Mouse (Mus musculus) E14TG2a.4 (cell line): ENCODE measurements around the gene Dok1.

Source experiments
- H3K27me3 ChIP-seq: 2 replicates; pipeline ENCODE4 v1.6.1; 2014; ENCODE audit warnings: low read length, control low read depth; ENCODE audit not compliant: insufficient read depth
- H3K36me3 ChIP-seq: 2 replicates; pipeline ENCODE4 v1.6.1; 2014; ENCODE audit warnings: low read length, control low read depth; ENCODE audit not compliant: insufficient read depth
- H3K4me1 ChIP-seq: replicated peaks from 2 replicates; pipeline ENCODE4 v1.6.1; 2014; ENCODE audit warnings: low read depth, low read length, control low read depth
- H3K4me3 ChIP-seq: replicated peaks from 2 replicates; pipeline ENCODE4 v1.5.1; 2014; ENCODE audit warnings: mild to moderate bottlenecking, low read length
- H3K9me3 ChIP-seq: 2 replicates; pipeline ENCODE4 v1.6.1; 2014; ENCODE audit warnings: low read length, control low read depth
- CTCF ChIP-seq: conservative IDR thresholded peaks from 2 replicates; pipeline ENCODE4 v1.5.1; 2014; ENCODE audit warnings: low read length
- NANOG ChIP-seq: IDR thresholded peaks from 2 replicates; pipeline ENCODE4 v1.6.1; 2014; ENCODE audit warnings: borderline replicate concordance, low read length, mixed read lengths
- POU5F1 ChIP-seq: IDR thresholded peaks from 2 replicates; pipeline ENCODE4 v1.6.1; 2014; ENCODE audit warnings: low read length, borderline replicate concordance

Gene Dok1

GRCm38 (mm10) chr6:83054074-83054851 is 21.0 kb upstream of the Dok1 start, which contains the start of gene Aup1:
Gene Aup1, plus strand, starts transcription at chr6:83054521.
- H3K9me3 ChIP-seq = no peaks in the 10 kb centered on the region
- peak within 1 kb of the TSS; percentile 99 for H3K4me3 ChIP-seq
- TF ChIP-seq POU5F1 = no peak

GRCm38 (mm10) chr6:83053136-83053960 is 20.1 kb upstream of the Dok1 start:
- peaks cover 45% of the 10 kb centered on the region for H3K36me3 ChIP-seq
- H3K4me1 ChIP-seq = peaks cover 61% of the 10 kb centered on the region
- H3K9me3 ChIP-seq = no peaks in the 10 kb centered on the region
- H3K4me3 ChIP-seq = peak overlapping the region; percentile 99
- H3K27me3 ChIP-seq = peaks cover 10% of the 10 kb centered on the region
- no peak for TF ChIP-seq POU5F1
- no peak for TF ChIP-seq CTCF
- no peak for TF ChIP-seq NANOG

More at GRCm38 (mm10) chr6:83054074-83054851, 21.0 kb upstream of the Dok1 start, which contains the start of gene Aup1:
- H3K27me3 ChIP-seq = peaks cover 1% of the 10 kb centered on the region; the same call in 1 of the 2 replicates
- peaks cover 61% of the 10 kb centered on the region for H3K4me1 ChIP-seq
- H3K36me3 ChIP-seq = peaks cover 45% of the 10 kb centered on the region

- Histone ChIP-seq H3K9me3 (peaks cover 4% of the 10 kb centered on the region; the same call in 1 of the 2 replicates), H3K27me3 (peaks cover 34% of the 10 kb centered on the region), H3K4me3 (peak overlapping the region; percentile 43), H3K4me1 (peaks cover 36% of the 10 kb centered on the region), H3K36me3 (peaks cover 23% of the 10 kb centered on the region)
- TF ChIP-seq NANOG = no peak
- TF ChIP-seq POU5F1 = no peak
- TF ChIP-seq CTCF = no peak
Observed at GRCm38 (mm10) chr6:83049367-83049766, 16.1 kb upstream of the Dok1 start.

- Histone ChIP-seq H3K4me3 (no peak overlapping the region), H3K36me3 (no peaks in the 10 kb centered on the region), H3K4me1 (peaks cover 31% of the 10 kb centered on the region), H3K9me3 (peaks cover 4% of the 10 kb centered on the region; the same call in 1 of the 2 replicates), H3K27me3 (peaks cover 45% of the 10 kb centered on the region)
- TF ChIP-seq POU5F1 (no peak), CTCF (no peak)
Observed at GRCm38 (mm10) chr6:83044742-83045141, 11.5 kb upstream of the Dok1 start.

GRCm38 (mm10) chr6:83043993-83044392 is 10.7 kb upstream of the Dok1 start:
- Histone ChIP-seq H3K4me1 (peaks cover 24% of the 10 kb centered on the region), H3K27me3 (peaks cover 41% of the 10 kb centered on the region), H3K36me3 (no peaks in the 10 kb centered on the region), H3K9me3 (peaks cover 4% of the 10 kb centered on the region; the same call in 1 of the 2 replicates), H3K4me3 (peak overlapping the region; percentile 23; the same call in 1 of the 2 replicates)
- no peak for TF ChIP-seq POU5F1
- no peak for TF ChIP-seq CTCF
- TF ChIP-seq NANOG = no peak

- TF ChIP-seq CTCF = no peak
- TF ChIP-seq POU5F1 = no peak
- TF ChIP-seq NANOG = no peak
- peaks cover 4% of the 10 kb centered on the region; the same call in 1 of the 2 replicates for H3K9me3 ChIP-seq
- H3K36me3 ChIP-seq = no peaks in the 10 kb centered on the region
- peaks cover 37% of the 10 kb centered on the region for H3K27me3 ChIP-seq
- peaks cover 25% of the 10 kb centered on the region for H3K4me1 ChIP-seq
- peak overlapping the region; percentile 23; the same call in 1 of the 2 replicates for H3K4me3 ChIP-seq
Observed at GRCm38 (mm10) chr6:83043561-83043960, 10.3 kb upstream of the Dok1 start.

- Histone ChIP-seq H3K36me3 (no peaks in the 10 kb centered on the region), H3K4me3 (no peak overlapping the region), H3K27me3 (peaks cover 42% of the 10 kb centered on the region), H3K4me1 (peaks cover 32% of the 10 kb centered on the region), H3K9me3 (no peaks in the 10 kb centered on the region)
- no peak for TF ChIP-seq POU5F1
- TF ChIP-seq NANOG = no peak
- no peak for TF ChIP-seq CTCF
Observed at GRCm38 (mm10) chr6:83040601-83041000, 7.3 kb upstream of the Dok1 start.

- TF ChIP-seq POU5F1 (no peak), CTCF (no peak), NANOG (no peak)
- H3K27me3 ChIP-seq = peaks cover 52% of the 10 kb centered on the region
Observed at GRCm38 (mm10) chr6:83038496-83039012, 5.3 kb upstream of the Dok1 start.

More at GRCm38 (mm10) chr6:83038496-83039012, 5.3 kb upstream of the Dok1 start:
- Histone ChIP-seq H3K9me3 (no peaks in the 10 kb centered on the region), H3K4me3 (peak overlapping the region; percentile 41; the same call in 1 of the 2 replicates), H3K4me1 (peaks cover 30% of the 10 kb centered on the region), H3K36me3 (no peaks in the 10 kb centered on the region)
